Mouse (Mus musculus) heart, adult 2 months (tissue): ENCODE results near the gene Pex7.

Source experiments
- CTCF ChIP-seq: fragments of 200-600 bp; IDR thresholded peaks from 2 replicates; pipeline ENCODE4 v1.8.1; 2022; ENCODE audit warnings: antibody characterized with exemption, mild to moderate bottlenecking, moderate library complexity
- EP300 ChIP-seq: fragments of 200-500 bp; IDR thresholded peaks from 2 replicates; pipeline ENCODE4 v1.6.1; 2011; ENCODE audit warnings: low read depth, low read length, control low read depth; ENCODE audit not compliant: insufficient read depth

DNA sequence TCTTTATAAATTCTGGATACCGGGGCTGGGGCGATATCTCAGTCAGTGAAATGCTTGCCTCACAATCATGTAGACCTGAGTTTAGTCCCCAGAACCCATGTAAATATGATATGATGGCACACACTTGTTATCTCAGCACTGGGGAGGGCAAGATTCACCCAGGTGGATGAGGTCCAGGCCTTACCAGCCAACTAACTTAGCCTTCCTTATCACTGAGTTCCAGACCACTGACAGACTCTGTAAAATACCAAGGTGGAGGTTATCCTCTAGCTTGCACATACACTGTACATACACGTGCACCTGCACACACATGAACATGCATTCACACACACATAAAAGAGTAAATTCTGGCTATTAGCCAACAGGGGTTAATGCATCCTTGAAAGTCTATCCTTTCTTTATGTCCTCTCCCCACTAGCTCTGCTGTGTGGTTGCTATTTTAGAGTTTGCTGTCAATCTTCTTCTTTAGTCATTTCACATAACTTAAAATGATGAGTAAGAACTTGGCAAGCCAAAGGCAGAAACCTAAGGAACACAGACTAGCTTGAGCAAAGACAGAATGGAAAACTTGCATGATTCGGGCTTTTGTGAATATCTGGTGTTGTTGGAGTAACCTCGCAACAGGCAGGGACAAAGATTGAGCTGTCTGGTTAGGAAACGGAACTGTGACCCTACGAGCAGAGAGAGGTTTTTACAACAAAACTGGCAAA is 51.7 kb downstream of the Pex7 start:
- TF ChIP-seq CTCF: no peak
- no peak for TF ChIP-seq EP300
